Mouse (Mus musculus): Measurements from ENCODE around the gene Ndufs7.

Gene Ndufs7

DNA sequence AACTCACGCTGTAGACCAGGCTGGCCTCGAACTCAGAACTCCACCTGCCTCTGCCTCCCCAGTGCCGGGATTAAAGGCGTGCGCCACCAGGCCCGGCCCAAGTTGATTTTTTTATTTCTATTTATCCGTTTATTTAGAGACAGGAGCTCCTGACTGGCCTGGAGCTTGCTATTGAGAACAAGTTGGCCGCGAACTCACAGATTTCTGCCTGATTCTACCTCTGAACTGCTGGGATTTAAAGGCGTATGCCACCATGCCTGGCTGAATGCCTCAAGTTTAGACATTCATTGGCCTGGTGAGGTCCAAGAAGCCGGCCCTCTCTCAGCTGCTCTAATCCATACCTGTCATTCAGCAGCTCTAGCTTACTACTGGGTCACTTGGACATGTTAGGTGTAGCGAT, 13.2 kb downstream of the Ndufs7 start:
- no peak for DNase-seq (ENCODE audit: low spot score in 2 of 2)

DNA sequence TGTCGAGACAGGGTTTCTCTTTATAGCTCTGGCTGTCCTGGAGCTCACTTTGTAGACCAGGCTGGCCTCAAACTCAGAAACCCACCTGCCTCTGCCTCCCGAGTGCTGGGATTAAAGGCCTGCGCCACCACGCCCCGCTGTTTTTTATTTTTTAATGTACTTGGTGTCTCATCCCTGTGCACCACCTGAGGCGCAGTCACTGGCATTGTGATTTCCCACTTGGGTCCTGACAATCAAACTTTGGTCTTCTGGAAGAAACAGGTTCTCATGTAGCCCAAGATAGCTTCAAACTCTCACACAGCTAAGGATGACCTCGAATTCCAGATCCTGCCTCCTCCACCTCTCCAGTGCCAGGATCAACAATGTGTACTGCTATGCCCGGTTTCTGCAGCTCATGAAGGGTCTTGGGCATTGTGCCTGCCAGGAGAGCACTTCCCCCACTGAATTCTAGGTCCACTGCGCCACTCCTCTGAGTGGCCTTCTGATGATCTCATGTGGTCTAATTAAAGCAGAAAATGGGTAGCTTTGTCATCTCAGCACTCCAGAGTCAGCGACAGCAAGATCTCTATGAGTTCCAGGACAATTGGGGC, 13.9 kb downstream of the Ndufs7 start:
- no peak for DNase-seq (ENCODE audit: low spot score in 2 of 2)

DNA sequence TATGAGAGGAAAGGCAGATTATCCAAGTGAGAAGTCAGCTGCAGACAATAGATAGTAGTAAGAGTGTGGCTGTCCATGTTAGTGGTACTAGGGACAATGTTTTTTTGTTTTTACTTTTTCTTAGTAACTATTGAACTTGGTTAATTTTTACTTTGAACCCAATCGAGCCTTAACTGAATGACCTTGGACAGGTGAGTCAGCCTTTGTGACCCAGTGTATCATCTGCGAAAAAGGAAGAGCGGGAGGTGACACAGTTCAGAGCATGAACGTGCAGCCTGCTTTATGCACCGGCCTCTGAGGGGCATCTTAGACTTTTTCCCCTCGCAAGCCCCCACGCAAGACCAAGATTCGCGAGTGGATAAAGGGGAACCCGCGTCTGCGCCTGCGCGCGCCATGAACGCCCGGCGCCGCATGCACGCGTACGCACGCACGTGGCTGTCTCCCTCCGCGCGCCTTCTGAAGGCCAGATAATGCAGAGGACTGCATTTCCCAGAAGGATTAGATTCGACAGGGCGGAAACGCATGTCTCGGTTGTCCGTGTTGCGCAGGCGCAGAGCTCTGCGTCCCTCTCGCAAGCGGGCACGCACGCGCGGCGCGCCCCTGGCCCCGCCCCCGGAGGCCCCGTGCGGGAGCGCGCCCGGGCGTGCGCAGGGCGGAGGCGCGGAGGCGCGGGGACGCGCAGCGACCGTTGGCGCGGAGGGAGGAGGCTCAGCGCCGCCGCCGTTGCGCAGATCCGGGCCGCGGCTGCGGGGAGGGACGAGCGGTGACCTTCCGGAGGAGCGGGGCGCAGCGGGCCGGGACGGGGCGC, 15.6 kb downstream of the Ndufs7 start:
- DNase-seq (ENCODE audit: low spot score in 2 of 2), result peak; percentile 99

DNA sequence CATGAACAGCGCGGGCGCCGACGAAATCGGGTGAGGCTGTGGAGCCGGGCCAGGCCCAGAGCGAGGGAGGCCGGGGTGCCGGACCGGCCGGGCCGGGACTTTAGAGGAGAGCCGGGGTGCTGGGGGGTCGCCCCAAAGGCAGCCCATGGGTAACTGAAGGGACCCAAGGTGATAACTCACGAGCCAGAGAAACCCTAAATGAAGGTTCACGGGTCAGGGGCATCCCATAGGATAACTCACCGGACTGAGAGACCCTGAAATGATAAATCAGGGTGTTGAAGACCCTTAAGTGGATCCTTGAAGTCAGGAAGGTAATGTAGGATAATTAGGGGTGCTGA, 16.2 kb downstream of the Ndufs7 start:
- no peak for DNase-seq (ENCODE audit: low spot score in 2 of 2)

GRCm38 (mm10) chr10:80270099-80270498, 21.2 kb downstream of the Ndufs7 start:
- DNase-seq (ENCODE audit: low spot score in 2 of 2), result no peak

DNA sequence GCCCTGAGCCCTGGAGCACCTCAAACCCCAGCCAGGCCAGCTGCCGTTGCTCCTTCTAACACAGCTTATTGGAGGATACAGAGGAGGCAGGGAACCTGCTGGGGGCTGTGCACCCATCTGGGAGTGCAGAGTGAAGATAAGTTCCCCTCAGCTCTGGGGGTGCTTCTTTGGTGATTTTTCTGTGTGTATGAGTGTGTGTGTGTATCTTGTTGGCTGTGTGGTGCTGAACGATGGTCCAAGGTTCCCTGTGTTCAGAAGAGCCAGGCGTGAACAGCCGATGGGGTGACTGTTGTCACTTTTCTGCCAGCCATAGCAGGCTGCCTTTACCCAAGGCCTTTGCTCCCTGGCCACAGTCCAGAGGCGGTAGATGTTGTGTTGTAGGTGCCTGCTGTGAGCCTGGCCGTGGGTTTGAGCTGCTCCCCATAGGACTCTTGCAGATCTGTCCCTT, 21.8 kb downstream of the Ndufs7 start:
- no peak for DNase-seq (ENCODE audit: low spot score in 2 of 2)

GRCm38 (mm10) chr10:80271186-80271843, 22.4 kb downstream of the Ndufs7 start:
- DNase-seq (ENCODE audit: low spot score in 2 of 2), result no peak

- no peak for DNase-seq (ENCODE audit: low spot score in 2 of 2)
Observed at GRCm38 (mm10) chr10:80271870-80272585, 23.1 kb downstream of the Ndufs7 start.

GRCm38 (mm10) chr10:80273847-80274246, 24.9 kb downstream of the Ndufs7 start:
- no peak for DNase-seq (ENCODE audit: low spot score in 2 of 2)

DNA sequence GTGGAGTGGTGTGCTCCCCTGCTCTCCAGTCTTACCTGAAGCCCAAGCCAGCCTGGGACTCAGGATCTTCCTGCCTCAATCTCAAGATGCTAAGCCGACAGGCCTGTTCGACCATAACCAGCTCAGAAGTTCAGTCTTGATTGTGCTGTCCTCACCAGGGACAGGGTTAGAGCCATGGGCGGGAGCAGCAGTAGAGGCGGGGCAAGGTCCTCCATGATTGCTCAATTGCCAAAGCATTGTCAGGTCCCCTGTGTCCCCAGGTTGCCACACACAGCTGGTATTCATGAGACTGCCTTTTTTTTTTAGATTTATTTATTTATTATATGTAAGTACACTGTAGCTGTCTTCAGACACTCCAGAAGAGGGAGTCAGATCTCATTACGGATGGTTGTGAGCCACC, 27.3 kb downstream of the Ndufs7 start:
- DNase-seq (ENCODE audit: low spot score in 2 of 2), result no peak

GRCm38 (mm10) chr10:80278390-80278789, 29.5 kb downstream of the Ndufs7 start:
- DNase-seq (ENCODE audit: low spot score in 2 of 2), result no peak

DNA sequence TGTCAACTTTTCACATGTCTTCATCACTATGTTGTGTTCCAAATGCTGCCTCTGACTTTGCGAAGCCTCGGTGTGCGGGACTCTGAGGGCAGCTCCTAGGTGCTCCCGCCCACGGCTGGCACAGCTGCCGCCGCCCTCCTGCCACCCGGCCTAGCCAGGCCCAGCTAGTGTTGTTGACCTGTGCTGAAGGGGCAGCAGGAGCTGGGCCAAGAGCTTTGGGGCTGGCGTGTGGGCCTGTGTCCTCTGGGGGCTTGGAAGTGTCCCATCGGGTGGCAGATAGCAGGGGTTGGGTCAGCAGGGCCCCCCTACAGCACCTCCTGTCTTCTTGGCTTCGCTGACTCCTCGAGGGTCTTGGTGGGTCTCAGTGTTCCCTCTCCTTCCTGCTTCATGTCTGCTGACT, 30.4 kb downstream of the Ndufs7 start:
- DNase-seq (ENCODE audit: low spot score in 2 of 2), result no peak

DNA sequence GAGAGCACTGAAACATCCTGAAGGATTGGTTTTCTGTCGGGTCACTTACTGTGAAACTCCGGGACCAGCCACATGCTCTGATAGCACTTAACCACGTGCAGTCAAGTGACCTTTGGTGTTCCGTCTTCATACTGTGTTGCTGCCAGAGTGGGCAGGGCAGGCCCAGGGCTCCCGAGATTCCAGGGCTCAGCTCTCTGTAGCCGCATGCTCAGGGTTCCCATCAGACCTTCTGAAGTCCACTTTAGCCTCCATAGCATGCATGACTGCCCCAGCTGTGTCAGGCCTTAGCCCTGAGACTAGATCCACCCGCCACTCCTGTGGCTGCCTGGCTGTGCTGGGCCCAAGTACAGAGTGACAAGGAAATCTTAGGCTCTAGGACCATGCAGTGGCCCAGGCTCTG, 32.4 kb downstream of the Ndufs7 start:
- DNase-seq (ENCODE audit: low spot score in 2 of 2), result no peak

GRCm38 (mm10) chr10:80281921-80282371, 33.0 kb downstream of the Ndufs7 start:
- no peak for DNase-seq (ENCODE audit: low spot score in 2 of 2)

- DNase-seq (ENCODE audit: low spot score in 2 of 2), result no peak
Observed at GRCm38 (mm10) chr10:80282481-80283441, 33.8 kb downstream of the Ndufs7 start.

DNA sequence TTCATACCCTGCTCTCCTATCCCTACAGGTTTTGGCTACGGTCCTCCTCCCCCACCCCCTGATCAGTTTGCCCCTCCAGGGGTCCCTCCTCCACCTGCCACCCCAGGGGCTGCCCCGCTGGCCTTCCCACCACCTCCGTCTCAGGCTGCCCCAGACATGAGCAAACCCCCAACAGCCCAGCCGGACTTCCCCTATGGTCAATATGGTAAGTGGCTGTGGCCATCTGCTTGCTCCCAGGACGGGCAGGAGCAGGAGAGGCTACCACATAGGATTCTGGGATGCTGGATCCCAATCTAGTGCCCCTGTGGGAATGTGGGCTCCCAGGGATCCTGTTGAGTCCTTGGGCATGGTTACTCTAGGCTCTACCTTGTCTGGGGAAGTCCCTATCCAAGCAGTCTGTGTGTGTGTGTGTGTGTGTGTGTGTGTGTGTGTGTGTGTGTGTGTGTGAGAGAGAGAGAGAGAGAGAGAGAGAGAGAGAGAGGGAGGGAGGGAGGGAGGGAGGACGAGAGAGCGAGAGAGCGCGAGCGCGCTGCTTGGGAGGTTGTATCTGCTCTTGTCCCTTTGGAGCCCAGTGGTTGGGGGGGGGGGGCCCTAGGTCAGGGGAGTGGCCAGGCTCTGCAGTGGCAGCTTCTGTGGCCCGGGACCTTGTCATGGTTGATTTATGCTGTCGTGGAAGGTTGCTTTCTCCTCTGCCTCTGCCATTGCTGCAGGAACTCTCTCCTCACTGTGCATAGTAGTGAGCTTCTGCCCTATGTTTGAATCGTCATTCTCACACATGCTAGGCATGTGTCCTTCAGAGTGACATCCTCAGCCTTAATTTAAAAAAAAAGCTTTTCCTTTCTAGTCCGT, 36.5 kb downstream of the Ndufs7 start:
- no peak for DNase-seq (ENCODE audit: low spot score in 2 of 2)

GRCm38 (mm10) chr10:80288097-80288496, 39.2 kb downstream of the Ndufs7 start:
- DNase-seq (ENCODE audit: low spot score in 2 of 2), result no peak

GRCm38 (mm10) chr10:80288657-80289056, 39.7 kb downstream of the Ndufs7 start:
- no peak for DNase-seq (ENCODE audit: low spot score in 2 of 2)

DNA sequence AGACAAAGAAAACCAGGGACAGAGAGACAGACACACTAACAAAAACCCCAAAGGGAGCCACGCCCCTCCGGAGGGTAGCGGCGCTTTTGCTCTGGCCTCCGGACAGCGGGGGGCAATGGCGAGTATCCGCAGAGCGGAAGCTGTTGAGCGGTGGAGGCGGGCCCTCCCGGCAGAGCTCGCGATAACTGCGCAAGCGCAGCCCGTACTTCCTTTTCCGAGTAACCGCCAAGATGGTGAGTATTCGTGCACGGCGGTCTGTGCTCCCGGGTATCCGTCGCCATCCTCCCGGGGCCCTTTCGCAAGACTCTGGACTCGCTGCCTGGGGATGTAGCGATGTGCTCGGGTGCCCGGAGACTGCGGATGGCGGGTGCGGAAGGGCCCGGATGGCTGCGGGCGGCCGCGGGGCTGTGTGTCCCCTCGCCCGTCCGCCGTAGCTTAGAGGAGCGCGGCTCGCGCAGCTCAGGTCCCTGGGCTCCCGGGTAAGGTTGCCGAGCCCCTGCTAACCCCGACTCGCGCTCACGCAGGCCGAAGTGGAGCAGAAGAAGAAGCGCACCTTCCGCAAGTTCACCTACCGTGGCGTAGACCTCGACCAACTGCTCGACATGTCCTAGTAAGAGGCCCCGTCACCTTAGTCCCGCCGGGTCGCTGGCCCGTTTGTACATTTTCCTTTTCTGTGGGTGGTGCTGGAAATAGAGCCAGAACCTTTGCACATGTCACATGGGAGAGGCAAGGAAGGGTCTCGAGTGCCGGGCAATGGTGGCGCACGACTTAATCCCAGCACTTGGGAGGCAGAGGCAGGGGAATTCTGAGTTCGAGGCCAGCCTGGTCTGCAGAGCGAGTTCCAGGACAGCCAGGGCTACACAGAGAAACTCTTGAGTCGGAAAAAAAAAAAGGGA, 43.6 kb downstream of the Ndufs7 start, which contains the start of gene Rps15:
Gene Rps15 (plus strand): TSS at position 203 of the 896 bp plus-strand sequence.
- peak; percentile 87 to 89 for DNase-seq (ENCODE audit: low spot score in 2 of 2)
